Mouse (Mus musculus): ENCODE data around the gene Fbrsl1. TPM values are rescaled to one million over a fixed set of nuclear protein-coding genes. Genes with fewer than 3 reads are reported as not detected.

Fbrsl1 gene
- polyA plus RNA-seq, 1 experiment, result 31.2 TPM

DNA sequence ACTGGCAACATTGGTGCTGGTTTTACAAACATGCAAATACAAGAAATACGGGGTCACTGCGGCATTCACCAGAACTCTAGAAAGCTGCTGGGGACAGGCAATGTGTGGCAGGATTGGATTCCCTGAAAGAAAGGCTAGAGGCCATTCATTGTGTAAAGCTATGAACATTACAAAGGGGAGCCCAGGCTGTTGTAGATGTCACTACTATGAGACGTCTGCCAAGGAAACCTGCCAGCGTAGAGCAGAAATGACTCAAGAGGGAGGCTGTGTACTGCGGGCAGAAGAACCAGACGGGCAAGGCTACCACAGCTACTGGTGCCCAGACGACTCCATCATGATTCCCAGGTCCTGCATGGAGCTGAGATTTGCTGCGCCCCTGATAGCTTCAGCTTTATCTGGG lies 47.2 kb downstream of the Fbrsl1 start:
- peaks cover 1% of the 10 kb centered on the region; the same call in 1 of the 2 replicates for H3K4me1 ChIP-seq (ENCODE audit: control insufficient read depth, insufficient read depth, low read length)
- no peak overlapping the region for H3K27ac ChIP-seq (ENCODE audit: control insufficient read depth, insufficient read depth, low read depth, low read length)
- TF ChIP-seq POLR2A (IDR thresholded peaks at IDR 0.05; ENCODE audit: control insufficient read depth, low read depth, low read length), result no peak
- no peak for TF ChIP-seq CTCF (IDR thresholded peaks at IDR 0.05; ENCODE audit: control insufficient read depth, insufficient read depth, insufficient replicate concordance, low read depth, low read length)
- no peaks in the 10 kb centered on the region for H3K36me3 ChIP-seq (ENCODE audit: control insufficient read depth, insufficient read depth, low read length)
- H3K27me3 ChIP-seq (ENCODE audit: control insufficient read depth, insufficient read depth, low read length), result no peaks in the 10 kb centered on the region
- H3K4me3 ChIP-seq (ENCODE audit: control insufficient read depth, low read depth, low read length), result no peak overlapping the region

- Histone ChIP-seq H3K4me1 (ENCODE audit: control insufficient read depth, insufficient read depth, low read length) (peaks cover 3% of the 10 kb centered on the region; the same call in 1 of the 2 replicates), H3K36me3 (ENCODE audit: control insufficient read depth, insufficient read depth, low read length) (no peaks in the 10 kb centered on the region), H3K27me3 (ENCODE audit: control insufficient read depth, insufficient read depth, low read length) (no peaks in the 10 kb centered on the region), H3K27ac (ENCODE audit: control insufficient read depth, insufficient read depth, low read depth, low read length) (no peak overlapping the region), H3K4me3 (ENCODE audit: control insufficient read depth, low read depth, low read length) (no peak overlapping the region)
- TF ChIP-seq POLR2A (IDR thresholded peaks at IDR 0.05; ENCODE audit: control insufficient read depth, low read depth, low read length) (no peak), CTCF (IDR thresholded peaks at IDR 0.05; ENCODE audit: control insufficient read depth, insufficient read depth, insufficient replicate concordance, low read depth, low read length) (no peak)
These were observed 53.2 kb downstream of the Fbrsl1 start for GRCm38 (mm10) chr5:110395006-110395661.

GRCm38 (mm10) chr5:110392727-110393126 lies 55.6 kb downstream of the Fbrsl1 start:
- peaks cover 3% of the 10 kb centered on the region; the same call in 1 of the 2 replicates for H3K4me1 ChIP-seq (ENCODE audit: control insufficient read depth, insufficient read depth, low read length)
- TF ChIP-seq POLR2A (IDR thresholded peaks at IDR 0.05; ENCODE audit: control insufficient read depth, low read depth, low read length) (no peak), CTCF (IDR thresholded peaks at IDR 0.05; ENCODE audit: control insufficient read depth, insufficient read depth, insufficient replicate concordance, low read depth, low read length) (no peak)
- H3K4me3 ChIP-seq (ENCODE audit: control insufficient read depth, low read depth, low read length), result no peak overlapping the region
- H3K27ac ChIP-seq (ENCODE audit: control insufficient read depth, insufficient read depth, low read depth, low read length), result no peak overlapping the region
- no peaks in the 10 kb centered on the region for H3K36me3 ChIP-seq (ENCODE audit: control insufficient read depth, insufficient read depth, low read length)
- H3K27me3 ChIP-seq (ENCODE audit: control insufficient read depth, insufficient read depth, low read length), result no peaks in the 10 kb centered on the region

DNA sequence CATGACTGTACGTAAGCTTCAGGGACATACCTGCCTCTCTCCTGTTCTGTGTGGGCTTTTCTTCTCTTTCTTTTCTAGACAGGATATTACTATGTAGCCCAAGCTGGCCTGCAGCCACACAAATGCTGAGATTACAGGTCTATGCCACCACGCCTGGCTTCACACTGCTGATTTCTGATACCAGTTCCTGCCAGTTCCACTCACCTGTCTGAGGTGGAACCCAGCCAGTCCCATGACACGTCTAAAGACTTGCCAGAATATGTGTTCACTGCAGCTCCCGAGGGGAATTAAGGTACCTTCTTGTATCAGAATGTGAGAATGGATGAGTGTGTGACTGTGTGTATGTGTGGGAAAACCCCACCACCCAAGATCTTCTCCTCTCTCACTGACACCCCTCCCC lies 57.7 kb downstream of the Fbrsl1 start:
- TF ChIP-seq CTCF (IDR thresholded peaks at IDR 0.05; ENCODE audit: control insufficient read depth, insufficient read depth, insufficient replicate concordance, low read depth, low read length), result no peak
- TF ChIP-seq POLR2A (IDR thresholded peaks at IDR 0.05; ENCODE audit: control insufficient read depth, low read depth, low read length), result no peak
- peaks cover 14% of the 10 kb centered on the region for H3K4me1 ChIP-seq (ENCODE audit: control insufficient read depth, insufficient read depth, low read length)
- no peaks in the 10 kb centered on the region for H3K27me3 ChIP-seq (ENCODE audit: control insufficient read depth, insufficient read depth, low read length)
- no peak overlapping the region for H3K27ac ChIP-seq (ENCODE audit: control insufficient read depth, insufficient read depth, low read depth, low read length)
- H3K4me3 ChIP-seq (ENCODE audit: control insufficient read depth, low read depth, low read length), result no peak overlapping the region
- H3K36me3 ChIP-seq (ENCODE audit: control insufficient read depth, insufficient read depth, low read length), result no peaks in the 10 kb centered on the region

DNA sequence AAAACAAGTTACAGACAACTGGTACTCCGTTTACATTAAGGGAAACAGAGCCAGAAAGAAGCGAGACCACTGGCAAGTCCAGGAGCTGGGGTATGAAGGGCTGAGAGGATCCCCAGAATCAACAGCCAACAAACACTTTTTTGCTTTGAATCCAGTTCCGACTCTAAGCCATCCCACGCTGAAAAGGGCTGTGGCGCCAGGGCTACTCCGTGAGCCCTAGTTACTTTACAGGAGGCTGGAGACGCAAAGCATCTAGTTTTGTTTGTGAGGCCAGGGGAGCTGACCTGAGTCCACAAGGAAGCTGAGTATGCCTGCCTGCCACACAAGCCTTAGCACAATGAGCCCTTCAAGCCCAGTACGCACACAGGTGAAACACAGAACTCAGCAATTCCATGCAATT lies 61.0 kb downstream of the Fbrsl1 start:
- no peaks in the 10 kb centered on the region for H3K36me3 ChIP-seq (ENCODE audit: control insufficient read depth, insufficient read depth, low read length)
- H3K27me3 ChIP-seq (ENCODE audit: control insufficient read depth, insufficient read depth, low read length), result no peaks in the 10 kb centered on the region
- H3K4me1 ChIP-seq (ENCODE audit: control insufficient read depth, insufficient read depth, low read length), result peaks cover 19% of the 10 kb centered on the region
- H3K27ac ChIP-seq (ENCODE audit: control insufficient read depth, insufficient read depth, low read depth, low read length), result no peak overlapping the region
- H3K4me3 ChIP-seq (ENCODE audit: control insufficient read depth, low read depth, low read length), result peak overlapping the region; percentile 80; the same call in 1 of the 2 replicates
- no peak for TF ChIP-seq POLR2A (IDR thresholded peaks at IDR 0.05; ENCODE audit: control insufficient read depth, low read depth, low read length)
- no peak for TF ChIP-seq CTCF (IDR thresholded peaks at IDR 0.05; ENCODE audit: control insufficient read depth, insufficient read depth, insufficient replicate concordance, low read depth, low read length)

- TF ChIP-seq CTCF (IDR thresholded peaks at IDR 0.05; ENCODE audit: control insufficient read depth, insufficient read depth, insufficient replicate concordance, low read depth, low read length) (no peak), POLR2A (IDR thresholded peaks at IDR 0.05; ENCODE audit: control insufficient read depth, low read depth, low read length) (no peak)
These were observed 61.7 kb downstream of the Fbrsl1 start for GRCm38 (mm10) chr5:110386371-110387330.

DNA sequence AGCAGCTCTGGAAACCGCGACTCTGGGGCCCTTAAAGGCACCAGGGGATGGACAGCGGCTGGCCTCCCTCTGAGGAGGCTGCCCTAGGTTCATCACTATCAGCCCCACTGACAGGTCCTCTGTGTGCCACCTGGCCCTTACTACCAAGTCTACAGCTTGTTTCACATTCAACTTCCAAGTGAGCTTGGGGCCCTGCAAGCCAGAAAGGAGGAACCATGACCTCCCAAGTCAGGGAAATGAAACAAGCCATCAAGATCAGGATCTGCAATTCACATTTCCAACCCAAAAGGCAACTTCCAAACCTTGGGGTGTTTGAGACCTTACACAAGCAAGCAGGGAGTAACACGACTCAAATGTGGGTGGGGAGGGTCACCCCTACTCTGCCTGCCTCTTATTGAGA lies 63.0 kb downstream of the Fbrsl1 start:
- Histone ChIP-seq H3K27ac (ENCODE audit: control insufficient read depth, insufficient read depth, low read depth, low read length) (no peak overlapping the region), H3K27me3 (ENCODE audit: control insufficient read depth, insufficient read depth, low read length) (no peaks in the 10 kb centered on the region), H3K4me1 (ENCODE audit: control insufficient read depth, insufficient read depth, low read length) (peaks cover 19% of the 10 kb centered on the region), H3K4me3 (ENCODE audit: control insufficient read depth, low read depth, low read length) (no peak overlapping the region), H3K36me3 (ENCODE audit: control insufficient read depth, insufficient read depth, low read length) (no peaks in the 10 kb centered on the region)
- TF ChIP-seq POLR2A (IDR thresholded peaks at IDR 0.05; ENCODE audit: control insufficient read depth, low read depth, low read length), result no peak
- TF ChIP-seq CTCF (IDR thresholded peaks at IDR 0.05; ENCODE audit: control insufficient read depth, insufficient read depth, insufficient replicate concordance, low read depth, low read length), result no peak

More at GRCm38 (mm10) chr5:110386371-110387330, 61.7 kb downstream of the Fbrsl1 start:
- peaks cover 19% of the 10 kb centered on the region for H3K4me1 ChIP-seq (ENCODE audit: control insufficient read depth, insufficient read depth, low read length)
- H3K27me3 ChIP-seq (ENCODE audit: control insufficient read depth, insufficient read depth, low read length), result no peaks in the 10 kb centered on the region
- H3K36me3 ChIP-seq (ENCODE audit: control insufficient read depth, insufficient read depth, low read length), result no peaks in the 10 kb centered on the region
- H3K27ac ChIP-seq (ENCODE audit: control insufficient read depth, insufficient read depth, low read depth, low read length), result no peak overlapping the region
- peak overlapping the region; percentile 80 for H3K4me3 ChIP-seq (ENCODE audit: control insufficient read depth, low read depth, low read length)

Data from testis, adult 2 months (tissue).